Mouse (Mus musculus): ENCODE results near the gene Mkln1.

Mkln1 gene

GRCm38 (mm10) chr6:31456988-31457387, 58.5 kb downstream of the Mkln1 start:
- TF ChIP-seq GATA4 (IDR thresholded peaks at IDR 0.05; ENCODE audit: insufficient replicate concordance, low read length): no peak

- TF ChIP-seq GATA4 (IDR thresholded peaks at IDR 0.05; ENCODE audit: insufficient replicate concordance, low read length): peak; percentile 24; the same call in 1 of the 2 replicates
Observed at GRCm38 (mm10) chr6:31469431-31469830, 70.9 kb downstream of the Mkln1 start.

DNA sequence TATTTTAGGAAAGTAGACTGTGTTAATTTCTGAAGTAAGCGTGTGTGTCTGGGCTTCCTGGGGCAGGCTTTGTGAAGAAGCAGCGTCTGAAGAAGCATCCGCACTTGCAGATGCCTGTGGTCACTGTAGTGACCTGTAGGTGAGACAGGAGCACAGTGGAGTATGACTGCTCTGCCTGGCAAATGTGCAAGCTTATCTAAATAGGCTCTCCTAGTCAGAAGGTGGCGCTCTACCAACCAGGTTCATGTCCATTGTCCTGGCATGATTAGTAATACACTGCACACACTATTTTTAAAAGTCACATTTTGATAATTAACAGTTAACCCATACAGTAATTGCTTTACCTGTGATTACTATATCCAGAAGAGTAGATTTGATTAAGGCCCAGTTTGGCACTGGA, 79.7 kb downstream of the Mkln1 start:
- TF ChIP-seq GATA4 (IDR thresholded peaks at IDR 0.05; ENCODE audit: insufficient replicate concordance, low read length): no peak

GRCm38 (mm10) chr6:31480008-31480407, 81.5 kb downstream of the Mkln1 start:
- TF ChIP-seq GATA4 (IDR thresholded peaks at IDR 0.05; ENCODE audit: insufficient replicate concordance, low read length): no peak

DNA sequence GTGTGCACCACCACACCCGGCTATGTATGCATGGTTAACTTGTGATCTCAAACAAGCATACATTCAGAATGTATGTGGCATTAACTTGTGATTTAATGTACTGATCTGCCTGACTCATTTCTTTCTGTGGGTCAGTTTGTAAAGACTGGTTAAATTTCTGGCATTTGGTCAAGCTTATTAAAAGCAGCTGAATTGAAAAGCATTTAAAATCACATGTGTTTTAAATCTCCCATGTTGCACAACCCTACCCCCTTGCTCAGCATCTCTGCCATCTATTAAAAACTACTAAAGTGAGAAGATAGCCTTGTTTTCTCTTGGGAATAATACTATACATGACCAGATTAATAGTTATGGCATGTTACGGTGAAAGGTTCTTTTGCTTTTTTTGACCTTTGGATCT, 88.1 kb downstream of the Mkln1 start:
- no peak for TF ChIP-seq GATA4 (IDR thresholded peaks at IDR 0.05; ENCODE audit: insufficient replicate concordance, low read length)

GRCm38 (mm10) chr6:31489950-31490349, 91.4 kb downstream of the Mkln1 start:
- TF ChIP-seq GATA4 (IDR thresholded peaks at IDR 0.05; ENCODE audit: insufficient replicate concordance, low read length): no peak

DNA sequence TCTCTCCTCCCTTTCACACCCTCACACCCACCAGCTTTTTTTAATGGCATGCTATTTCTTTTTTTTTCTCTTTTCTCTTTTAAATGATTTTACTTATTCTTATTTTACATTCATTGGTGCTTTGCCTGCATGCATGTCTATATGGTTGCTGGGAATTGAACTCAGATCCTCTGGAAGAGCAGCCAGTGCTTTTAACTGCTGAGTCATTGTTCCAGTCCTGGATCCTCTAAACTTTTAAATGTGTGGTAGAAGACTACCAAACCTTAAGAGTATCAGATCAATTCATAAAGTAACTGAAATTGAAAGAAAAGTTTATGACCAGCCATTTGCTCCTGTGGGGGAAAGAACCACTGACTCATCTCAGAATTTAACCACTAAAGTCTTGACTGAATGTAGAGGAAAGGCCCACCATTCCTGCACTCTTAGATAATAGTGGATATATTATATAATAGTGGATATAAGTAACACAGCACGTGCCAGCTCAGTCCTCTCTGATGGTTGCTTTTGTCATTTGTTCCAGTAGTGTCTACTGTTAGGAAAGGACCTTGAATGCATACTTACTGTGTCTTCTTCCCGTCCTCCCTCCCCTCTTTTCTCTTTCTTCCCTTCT, 96.7 kb downstream of the Mkln1 start:
- TF ChIP-seq GATA4 (IDR thresholded peaks at IDR 0.05; ENCODE audit: insufficient replicate concordance, low read length): no peak

DNA sequence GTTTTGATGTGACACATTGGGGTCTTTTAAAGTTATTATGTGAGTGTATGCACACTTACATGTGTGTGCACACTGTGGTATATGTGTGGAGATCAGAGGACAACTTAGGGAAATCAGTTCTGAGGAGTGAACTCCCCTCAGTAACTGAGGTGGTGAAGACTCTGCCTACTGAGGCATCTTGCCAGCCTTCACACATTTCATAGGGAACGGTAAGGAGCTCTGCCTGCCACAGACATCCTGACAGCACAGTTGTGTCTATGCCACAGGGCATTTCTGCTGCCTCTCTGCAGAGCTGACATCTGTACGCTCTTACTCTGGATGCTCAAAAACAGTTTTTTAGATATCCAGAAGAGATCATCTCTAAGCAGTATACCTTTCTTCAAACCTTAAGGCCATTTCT, 97.7 kb downstream of the Mkln1 start:
- no peak for TF ChIP-seq GATA4 (IDR thresholded peaks at IDR 0.05; ENCODE audit: insufficient replicate concordance, low read length)

GRCm38 (mm10) chr6:31499836-31500235, 101.3 kb downstream of the Mkln1 start:
- no peak for TF ChIP-seq GATA4 (IDR thresholded peaks at IDR 0.05; ENCODE audit: insufficient replicate concordance, low read length)

DNA sequence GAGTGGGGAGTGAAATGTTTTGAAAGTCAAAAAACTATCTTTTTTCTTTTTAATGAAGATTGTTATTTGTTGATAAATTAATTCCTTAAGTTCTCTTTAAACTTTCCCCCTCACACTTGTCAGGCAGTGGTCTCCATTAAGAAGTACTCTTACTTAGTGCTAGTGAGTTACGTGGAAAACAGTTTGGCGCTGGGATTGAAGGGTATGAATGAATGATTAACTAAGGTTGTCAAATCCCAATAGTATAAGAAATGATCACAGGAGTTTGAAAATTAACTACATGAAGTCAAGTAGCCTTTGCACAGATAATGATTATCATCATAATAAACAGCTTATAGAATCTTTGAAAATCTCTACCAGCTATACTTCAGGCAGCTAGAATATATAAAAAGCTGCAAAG, 101.7 kb downstream of the Mkln1 start:
- no peak for TF ChIP-seq GATA4 (IDR thresholded peaks at IDR 0.05; ENCODE audit: insufficient replicate concordance, low read length)

DNA sequence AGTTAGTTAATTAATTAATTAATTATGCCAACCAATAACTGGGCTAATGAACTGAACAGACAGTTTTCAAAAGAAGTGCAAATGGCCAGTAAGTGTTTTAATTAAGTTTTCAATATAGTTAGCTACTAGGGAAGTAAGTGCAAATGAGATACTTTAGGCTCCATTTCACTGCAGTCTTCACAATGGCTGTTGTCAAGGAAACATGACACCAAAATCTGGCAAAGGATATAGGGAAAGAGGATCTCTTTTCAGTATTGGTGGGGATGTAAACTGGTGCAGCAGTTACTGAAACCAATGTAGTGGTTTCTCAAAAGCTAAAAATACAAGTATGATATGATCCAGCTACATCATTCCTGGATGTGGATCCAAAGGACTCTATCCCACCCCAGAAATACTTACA, 102.2 kb downstream of the Mkln1 start:
- no peak for TF ChIP-seq GATA4 (IDR thresholded peaks at IDR 0.05; ENCODE audit: insufficient replicate concordance, low read length)

DNA sequence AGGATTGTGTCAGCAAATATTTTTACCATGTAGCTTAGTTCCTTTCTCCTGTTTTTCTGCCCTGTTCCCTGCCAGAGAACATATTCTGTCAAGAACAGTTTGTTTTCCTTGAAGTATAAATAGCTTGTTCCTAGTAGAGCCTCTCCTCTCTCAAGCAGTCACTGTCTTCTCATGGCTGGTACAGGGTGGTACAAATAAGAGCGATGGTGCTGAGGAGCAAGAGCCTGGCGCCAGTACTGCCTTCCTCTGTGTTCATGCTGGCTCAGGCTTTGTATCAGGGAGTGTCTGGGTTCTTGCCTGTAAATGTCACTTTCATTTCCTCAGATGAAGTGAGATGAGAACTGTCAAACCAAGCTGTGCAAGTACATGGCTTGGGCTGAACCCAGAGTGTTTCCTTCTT, 104.1 kb downstream of the Mkln1 start:
- no peak for TF ChIP-seq GATA4 (IDR thresholded peaks at IDR 0.05; ENCODE audit: insufficient replicate concordance, low read length)

DNA sequence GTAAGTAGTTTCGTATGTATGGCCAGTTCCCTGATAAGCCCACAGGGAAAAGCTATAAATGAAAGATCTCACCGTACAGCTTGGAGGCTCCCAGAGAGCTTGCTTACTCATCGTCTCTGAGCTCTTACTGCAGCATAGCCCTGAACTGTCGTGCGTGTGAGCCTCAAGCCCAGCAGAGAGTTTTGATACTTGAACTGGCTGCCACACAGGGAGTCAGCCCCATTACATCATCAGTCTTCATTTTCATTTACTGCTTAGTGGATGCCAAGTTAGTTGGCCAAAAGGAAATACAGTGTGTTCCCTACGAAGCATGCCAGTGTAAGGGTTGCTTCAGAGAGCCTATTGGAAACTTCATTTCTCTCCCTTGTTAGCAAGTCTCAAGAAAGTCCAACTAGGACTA, 115.2 kb downstream of the Mkln1 start:
- TF ChIP-seq GATA4 (IDR thresholded peaks at IDR 0.05; ENCODE audit: insufficient replicate concordance, low read length): no peak

DNA sequence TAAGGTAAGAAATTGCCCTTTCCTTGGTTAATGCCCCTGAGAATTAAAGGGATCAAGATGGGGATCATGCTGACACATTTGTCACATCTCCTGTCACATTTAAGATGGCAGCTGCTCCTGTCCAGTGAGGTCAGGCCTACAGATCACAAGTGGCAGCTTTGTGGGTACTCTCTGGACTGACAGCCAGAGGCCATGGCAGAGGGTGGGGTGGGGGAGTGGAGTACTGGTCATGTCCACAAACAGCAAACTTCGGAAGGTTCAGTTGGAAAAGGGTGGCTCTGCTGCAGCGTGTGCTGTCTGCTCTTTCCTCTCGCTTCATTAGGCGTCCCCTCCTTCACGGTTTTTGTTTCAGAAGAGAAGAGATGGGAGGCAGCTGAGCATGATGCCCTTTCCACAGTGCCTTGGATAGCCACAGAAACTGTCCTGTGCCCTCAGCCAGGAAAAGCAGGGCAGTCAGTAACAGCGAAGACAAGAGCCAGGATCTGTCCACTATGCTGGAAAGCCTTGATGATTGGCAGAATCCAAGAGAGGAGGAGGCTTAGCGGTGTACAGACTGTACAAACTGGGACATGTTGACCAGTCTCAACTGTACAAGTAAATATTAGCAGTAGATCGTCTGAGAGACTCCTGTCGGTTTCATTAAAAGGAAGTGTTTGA, 119.3 kb downstream of the Mkln1 start:
- TF ChIP-seq GATA4 (IDR thresholded peaks at IDR 0.05; ENCODE audit: insufficient replicate concordance, low read length): no peak

GRCm38 (mm10) chr6:31518338-31518698, 119.8 kb downstream of the Mkln1 start:
- 0 out of 2 replicates have a peak, but pooled peaks have one; percentile 29 for TF ChIP-seq GATA4 (IDR thresholded peaks at IDR 0.05; ENCODE audit: insufficient replicate concordance, low read length)

GRCm38 (mm10) chr6:31519001-31519471, 120.5 kb downstream of the Mkln1 start:
- no peak for TF ChIP-seq GATA4 (IDR thresholded peaks at IDR 0.05; ENCODE audit: insufficient replicate concordance, low read length)
